Mouse (Mus musculus): ENCODE results near the gene Vasn. TPM values are rescaled to one million over a fixed set of nuclear protein-coding genes. Genes with fewer than 3 reads are reported as not detected.

The Vasn gene
- polyA plus RNA-seq, 1 experiment, result 9.9 TPM

DNA sequence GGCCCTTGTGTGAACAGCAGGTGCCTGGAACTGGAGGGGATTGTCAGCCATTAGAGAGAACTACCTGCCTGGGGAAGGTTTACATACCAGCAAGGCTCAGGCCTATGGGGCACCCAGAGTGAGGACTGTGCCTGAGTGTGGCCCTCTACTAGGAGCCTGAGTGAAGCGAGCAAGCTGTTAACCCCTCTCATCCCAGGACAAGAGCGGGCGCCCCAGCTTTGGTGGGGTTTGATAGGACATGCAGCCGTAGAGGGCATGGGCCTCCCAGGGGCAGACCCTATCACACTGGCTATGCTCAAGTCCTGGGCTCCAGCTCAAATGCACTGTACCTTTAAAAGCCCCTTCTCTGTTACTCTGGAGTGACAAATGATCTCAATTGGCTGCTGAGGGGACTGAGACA lies 7.1 kb downstream of the Vasn start:
- TF ChIP-seq CTCF (IDR thresholded peaks at IDR 0.05; ENCODE audit: borderline replicate concordance, extremely low read depth, insufficient read depth, insufficient read length) (no peak), POLR2A (IDR thresholded peaks at IDR 0.05; ENCODE audit: borderline replicate concordance, extremely low read depth, insufficient read depth, insufficient read length, poor library complexity, severe bottlenecking) (no peak)

GRCm38 (mm10) chr16:4647651-4648141 lies 8.0 kb downstream of the Vasn start:
- TF ChIP-seq CTCF (IDR thresholded peaks at IDR 0.05; ENCODE audit: borderline replicate concordance, extremely low read depth, insufficient read depth, insufficient read length) (no peak), POLR2A (IDR thresholded peaks at IDR 0.05; ENCODE audit: borderline replicate concordance, extremely low read depth, insufficient read depth, insufficient read length, poor library complexity, severe bottlenecking) (no peak)
- DNase-seq (ENCODE audit: low read depth), result peak; percentile 36

More for the DNA sequence above, 7.1 kb downstream of the Vasn start:
- DNase-seq (ENCODE audit: low read depth), result no peak

DNA sequence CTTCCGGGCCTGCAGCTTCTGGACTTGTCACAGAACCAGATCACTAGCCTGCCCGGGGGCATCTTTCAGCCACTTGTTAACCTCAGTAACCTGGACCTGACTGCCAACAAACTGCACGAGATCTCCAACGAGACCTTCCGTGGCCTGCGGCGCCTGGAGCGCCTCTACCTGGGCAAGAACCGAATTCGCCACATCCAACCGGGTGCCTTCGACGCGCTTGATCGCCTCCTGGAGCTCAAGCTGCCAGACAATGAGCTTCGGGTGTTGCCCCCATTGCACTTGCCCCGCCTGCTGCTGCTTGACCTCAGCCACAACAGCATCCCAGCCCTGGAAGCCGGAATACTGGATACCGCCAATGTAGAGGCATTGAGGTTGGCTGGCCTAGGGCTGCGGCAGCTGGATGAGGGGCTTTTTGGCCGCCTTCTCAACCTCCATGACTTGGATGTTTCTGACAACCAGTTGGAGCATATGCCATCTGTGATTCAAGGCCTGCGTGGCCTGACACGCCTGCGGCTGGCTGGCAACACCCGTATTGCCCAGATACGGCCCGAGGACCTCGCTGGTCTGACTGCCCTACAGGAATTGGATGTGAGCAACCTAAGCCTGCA lies 8.8 kb downstream of the Vasn start:
- DNase-seq (ENCODE audit: low read depth), result no peak
- TF ChIP-seq CTCF (IDR thresholded peaks at IDR 0.05; ENCODE audit: borderline replicate concordance, extremely low read depth, insufficient read depth, insufficient read length), result no peak
- TF ChIP-seq POLR2A (IDR thresholded peaks at IDR 0.05; ENCODE audit: borderline replicate concordance, extremely low read depth, insufficient read depth, insufficient read length, poor library complexity, severe bottlenecking), result no peak

GRCm38 (mm10) chr16:4649211-4649610 lies 9.5 kb downstream of the Vasn start:
- TF ChIP-seq CTCF (IDR thresholded peaks at IDR 0.05; ENCODE audit: borderline replicate concordance, extremely low read depth, insufficient read depth, insufficient read length) (no peak), POLR2A (IDR thresholded peaks at IDR 0.05; ENCODE audit: borderline replicate concordance, extremely low read depth, insufficient read depth, insufficient read length, poor library complexity, severe bottlenecking) (no peak)
- no peak for DNase-seq (ENCODE audit: low read depth)

GRCm38 (mm10) chr16:4649692-4650091 lies 10.0 kb downstream of the Vasn start:
- no peak for DNase-seq (ENCODE audit: low read depth)
- TF ChIP-seq POLR2A (IDR thresholded peaks at IDR 0.05; ENCODE audit: borderline replicate concordance, extremely low read depth, insufficient read depth, insufficient read length, poor library complexity, severe bottlenecking) (no peak), CTCF (IDR thresholded peaks at IDR 0.05; ENCODE audit: borderline replicate concordance, extremely low read depth, insufficient read depth, insufficient read length) (no peak)

- no peak for DNase-seq (ENCODE audit: low read depth)
- no peak for TF ChIP-seq POLR2A (IDR thresholded peaks at IDR 0.05; ENCODE audit: borderline replicate concordance, extremely low read depth, insufficient read depth, insufficient read length, poor library complexity, severe bottlenecking)
- no peak for TF ChIP-seq CTCF (IDR thresholded peaks at IDR 0.05; ENCODE audit: borderline replicate concordance, extremely low read depth, insufficient read depth, insufficient read length)
These were observed 10.4 kb downstream of the Vasn start for GRCm38 (mm10) chr16:4650161-4650560.

GRCm38 (mm10) chr16:4651081-4651480 lies 11.3 kb downstream of the Vasn start:
- DNase-seq (ENCODE audit: low read depth), result no peak
- TF ChIP-seq POLR2A (IDR thresholded peaks at IDR 0.05; ENCODE audit: borderline replicate concordance, extremely low read depth, insufficient read depth, insufficient read length, poor library complexity, severe bottlenecking) (no peak), CTCF (IDR thresholded peaks at IDR 0.05; ENCODE audit: borderline replicate concordance, extremely low read depth, insufficient read depth, insufficient read length) (no peak)

- TF ChIP-seq POLR2A (IDR thresholded peaks at IDR 0.05; ENCODE audit: borderline replicate concordance, extremely low read depth, insufficient read depth, insufficient read length, poor library complexity, severe bottlenecking) (no peak), CTCF (IDR thresholded peaks at IDR 0.05; ENCODE audit: borderline replicate concordance, extremely low read depth, insufficient read depth, insufficient read length) (no peak)
- no peak for DNase-seq (ENCODE audit: low read depth)
These were observed 11.9 kb downstream of the Vasn start for GRCm38 (mm10) chr16:4651624-4652023.

DNA sequence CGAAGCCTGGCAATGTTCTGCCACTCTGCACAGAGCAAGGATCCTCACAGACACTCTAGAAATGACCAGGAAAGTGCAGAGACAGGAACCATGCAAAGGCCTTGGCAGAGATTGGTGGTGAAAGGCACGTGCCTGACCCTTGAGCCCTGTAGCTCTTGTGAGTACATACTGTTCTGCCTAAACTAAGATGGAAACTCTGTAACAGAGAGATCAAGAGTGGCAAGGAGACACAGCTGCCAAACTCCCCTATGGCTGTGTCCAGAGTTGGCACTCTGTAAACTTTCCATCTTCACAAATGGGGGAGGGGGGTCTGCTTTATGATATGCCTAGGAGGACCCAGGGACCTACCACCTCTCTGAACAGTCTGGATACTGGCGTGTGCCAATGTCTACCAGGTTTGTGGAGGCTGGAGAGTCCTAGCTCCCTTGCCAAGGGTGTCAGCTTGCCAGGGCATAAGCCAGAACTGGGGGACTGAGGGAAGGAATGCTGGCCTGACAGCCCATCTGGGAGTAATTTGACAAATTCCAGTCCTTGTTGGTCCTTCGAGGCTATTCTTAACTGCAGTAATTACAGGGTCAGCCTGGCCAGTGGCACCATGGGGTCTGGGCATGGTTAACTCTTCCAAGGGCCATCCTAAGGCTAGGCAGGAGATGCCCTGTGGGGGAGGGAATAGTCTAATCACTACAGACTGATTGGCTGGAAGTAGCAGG lies 13.1 kb downstream of the Vasn start:
- no peak for DNase-seq (ENCODE audit: low read depth)

DNA sequence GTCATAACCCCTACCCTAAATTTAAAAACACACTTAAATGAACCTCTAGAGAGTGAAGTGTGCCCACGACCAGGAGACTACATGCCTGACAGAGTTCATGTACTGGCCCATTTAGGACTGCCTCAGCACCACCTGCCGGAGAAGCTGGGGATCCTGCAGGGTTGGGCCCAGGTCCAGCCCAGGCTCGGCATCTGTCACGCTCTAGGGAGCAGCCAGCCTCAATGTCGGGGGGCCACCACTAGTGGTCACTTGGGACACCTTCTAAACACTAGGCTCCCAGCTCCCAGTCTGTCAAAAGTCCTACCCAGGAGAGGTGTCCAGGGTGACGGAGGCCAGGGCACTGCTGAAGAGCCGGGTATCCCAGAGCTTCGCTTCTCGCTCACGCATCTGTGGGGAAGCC lies 15.0 kb downstream of the Vasn start:
- DNase-seq (ENCODE audit: low read depth), result no peak
- no peak for TF ChIP-seq POLR2A (IDR thresholded peaks at IDR 0.05; ENCODE audit: borderline replicate concordance, extremely low read depth, insufficient read depth, insufficient read length, poor library complexity, severe bottlenecking)
- no peak for TF ChIP-seq CTCF (IDR thresholded peaks at IDR 0.05; ENCODE audit: borderline replicate concordance, extremely low read depth, insufficient read depth, insufficient read length)

More for the DNA sequence above, 13.1 kb downstream of the Vasn start:
- TF ChIP-seq POLR2A (IDR thresholded peaks at IDR 0.05; ENCODE audit: borderline replicate concordance, extremely low read depth, insufficient read depth, insufficient read length, poor library complexity, severe bottlenecking) (no peak), CTCF (IDR thresholded peaks at IDR 0.05; ENCODE audit: borderline replicate concordance, extremely low read depth, insufficient read depth, insufficient read length) (no peak)

DNA sequence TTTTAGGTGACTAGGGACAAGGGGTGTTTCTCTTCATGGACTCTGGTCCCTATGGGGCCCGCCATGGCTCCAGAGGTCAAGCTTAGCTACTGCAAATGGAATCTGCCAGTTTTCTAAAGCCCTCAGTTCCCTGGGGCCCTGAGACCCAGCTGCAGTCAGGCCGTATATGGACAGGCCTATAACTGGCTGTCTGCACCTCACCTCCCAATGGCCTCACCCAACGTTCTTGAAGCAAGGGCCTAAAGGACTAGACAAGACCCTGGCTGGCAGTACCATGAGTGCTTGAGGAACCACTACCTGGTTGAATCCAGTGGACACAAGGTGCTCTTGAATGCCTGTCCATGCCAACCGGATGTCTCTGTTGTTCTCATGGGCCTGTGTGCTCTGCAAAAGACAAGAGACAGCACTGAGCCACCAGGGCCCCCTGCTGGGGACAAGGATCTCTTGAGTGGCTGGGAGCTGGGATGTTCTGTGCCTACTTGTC lies 15.6 kb downstream of the Vasn start:
- DNase-seq (ENCODE audit: low read depth), result peak; percentile 15
- TF ChIP-seq CTCF (IDR thresholded peaks at IDR 0.05; ENCODE audit: borderline replicate concordance, extremely low read depth, insufficient read depth, insufficient read length) (peak; percentile 16; the same call in 1 of the 2 replicates), POLR2A (IDR thresholded peaks at IDR 0.05; ENCODE audit: borderline replicate concordance, extremely low read depth, insufficient read depth, insufficient read length, poor library complexity, severe bottlenecking) (no peak)
